Mouse (Mus musculus): ENCODE results near the gene Pet100.

- no peak for TF ChIP-seq CTCF (IDR thresholded peaks at IDR 0.05; ENCODE audit: low read depth, low read length)
- TF ChIP-seq POLR2A (IDR thresholded peaks at IDR 0.05; ENCODE audit: borderline replicate concordance, low read depth, low read length) = no peak
Measured at GRCm38 (mm10) chr8:3646824-3647531, 25.6 kb downstream of the Pet100 start.

Data from bone marrow macrophage, adult 2 months (primary cell).